Mouse (Mus musculus) CH12.LX (cell line): ENCODE measurements around the gene Ankrd11. TPM values are rescaled to one million over a fixed set of nuclear protein-coding genes. Genes with fewer than 3 reads are reported as not detected.

Source experiments
- DNase-seq: peaks from one replicate; pipeline ENCODE4 v3.0.0-alpha.2; 2013; ENCODE audit errors: extremely low read depth
- H3K27ac ChIP-seq: 2 replicates; pipeline ENCODE4 v1.5.1; 2012; ENCODE audit warnings: low read depth, mild to moderate bottlenecking, control low read depth, moderate library complexity; ENCODE audit not compliant: insufficient read depth
- H3K27me3 ChIP-seq: replicated peaks from 2 replicates; pipeline ENCODE3; 2012; ENCODE audit warnings: inconsistent platforms
- H3K36me3 ChIP-seq, 2 experiments: replicated peaks in 1 of 2; 2 replicates each; pipeline versions ENCODE3 to v1.6.1; 2012; ENCODE audit warnings: inconsistent platforms in 1 of 2, low read length in 1 of 2, mild to moderate bottlenecking in 1 of 2, mixed read lengths in 1 of 2, moderate library complexity in 1 of 2; ENCODE audit not compliant: control insufficient read depth in 1 of 2, insufficient read depth in 1 of 2
- H3K4me1 ChIP-seq, 2 experiments: 2 replicates each; pipeline ENCODE4 v1.6.1; 2012; ENCODE audit warnings: inconsistent platforms in 1 of 2, moderate library complexity in 1 of 2; ENCODE audit not compliant: insufficient read depth in 2 of 2, control insufficient read depth in 1 of 2
- H3K4me2 ChIP-seq: 2 replicates; pipeline ENCODE4 v1.6.1; 2012; ENCODE audit warnings: low read depth, mild to moderate bottlenecking, control low read depth; ENCODE audit not compliant: poor library complexity, insufficient read depth, severe bottlenecking
- H3K4me3 ChIP-seq, 3 experiments: fragments of 150-350 bp in 1 of 3; sonication (generic) in 1 of 3; replicated peaks in 1 of 3; 2 replicates each; pipeline versions ENCODE3 to v1.5.1; 2011 to 2012; ENCODE audit warnings: low read depth in 2 of 3, low read length in 2 of 3, mild to moderate bottlenecking in 2 of 3, moderate library complexity in 2 of 3, control low read depth in 1 of 3, improper control_type of control experiment in 1 of 3, inconsistent platforms in 1 of 3, mixed read lengths in 1 of 3; ENCODE audit not compliant: poor library complexity in 1 of 3
- H3K79me2 ChIP-seq: replicated peaks from 2 replicates; pipeline ENCODE4 v1.6.1; 2012; ENCODE audit warnings: mild to moderate bottlenecking, moderate library complexity; ENCODE audit not compliant: control insufficient read depth, poor library complexity, insufficient read depth, severe bottlenecking; ENCODE audit errors: extremely low read depth
- H3K9ac ChIP-seq: 2 replicates; pipeline ENCODE4 v1.6.1; 2012; ENCODE audit warnings: low read depth, mild to moderate bottlenecking, control low read depth, moderate library complexity; ENCODE audit not compliant: insufficient read depth
- H3K9me3 ChIP-seq: replicated peaks from 2 replicates; pipeline ENCODE3; 2012; ENCODE audit warnings: low read length, inconsistent platforms, mixed read lengths
- BHLHE40 ChIP-seq: IDR thresholded peaks from 2 replicates; pipeline ENCODE4 v1.6.1; 2011; ENCODE audit warnings: mild to moderate bottlenecking, low read depth, low read length, improper control_type of control experiment
- CHD1 ChIP-seq: IDR thresholded peaks from 2 replicates; pipeline ENCODE4 v1.6.1; 2012; ENCODE audit warnings: low read depth, low read length, improper control_type of control experiment, inconsistent platforms
- CHD2 ChIP-seq: IDR thresholded peaks from 2 replicates; pipeline ENCODE4 v1.6.1; 2011; ENCODE audit warnings: low read length, improper control_type of control experiment
- CTCF ChIP-seq, 2 experiments: IDR thresholded peaks in 1 of 2; conservative IDR thresholded peaks in 1 of 2; 2 replicates each; pipeline ENCODE4 v1.5.1; 2011 to 2012; ENCODE audit warnings: low read depth in 2 of 2, low read length in 2 of 2, improper control_type of control experiment in 1 of 2, inconsistent platforms in 1 of 2, mild to moderate bottlenecking in 1 of 2, moderate library complexity in 1 of 2
- E2F4 ChIP-seq: IDR thresholded peaks from 2 replicates; pipeline ENCODE4 v1.6.1; 2011; ENCODE audit warnings: low read depth, low read length, improper control_type of control experiment; ENCODE audit not compliant: insufficient replicate concordance
- ELF1 ChIP-seq: IDR thresholded peaks from 2 replicates; pipeline ENCODE4 v1.6.1; 2014; ENCODE audit warnings: low read depth, mild to moderate bottlenecking, inconsistent platforms, low read length, improper control_type of control experiment
- EP300 ChIP-seq: IDR thresholded peaks from 2 replicates; pipeline ENCODE4 v1.6.1; 2011; ENCODE audit warnings: low read length, improper control_type of control experiment
- ETS1 ChIP-seq: conservative IDR thresholded peaks from 2 replicates; pipeline ENCODE4 v1.6.1; 2012; ENCODE audit warnings: low read depth, mild to moderate bottlenecking, inconsistent platforms, low read length, improper control_type of control experiment, moderate library complexity
- GABPA ChIP-seq: IDR thresholded peaks from 2 replicates; pipeline ENCODE4 v1.6.1; 2012; ENCODE audit warnings: low read depth, low read length, improper control_type of control experiment, inconsistent platforms; ENCODE audit not compliant: insufficient replicate concordance
- HCFC1 ChIP-seq: IDR thresholded peaks from 2 replicates; pipeline ENCODE4 v1.6.1; 2012; ENCODE audit warnings: low read depth, mild to moderate bottlenecking, inconsistent platforms, low read length, improper control_type of control experiment
- IRF4 ChIP-seq: IDR thresholded peaks from 2 replicates; pipeline ENCODE4 v1.6.1; 2014; ENCODE audit warnings: low read depth, mild to moderate bottlenecking, inconsistent platforms, low read length, improper control_type of control experiment
- JUN ChIP-seq: IDR thresholded peaks from 2 replicates; pipeline ENCODE4 v1.6.1; 2011; ENCODE audit warnings: low read depth, mild to moderate bottlenecking, low read length, improper control_type of control experiment, moderate library complexity; ENCODE audit not compliant: insufficient read depth
- JUND ChIP-seq: conservative IDR thresholded peaks from 2 replicates; pipeline ENCODE4 v1.6.1; 2011; ENCODE audit warnings: low read depth, low read length, improper control_type of control experiment
- KAT2A ChIP-seq: IDR thresholded peaks from 2 replicates; pipeline ENCODE4 v1.6.1; 2012; ENCODE audit warnings: low read length, improper control_type of control experiment, inconsistent platforms; ENCODE audit not compliant: insufficient replicate concordance
- MAFK ChIP-seq: IDR thresholded peaks from 2 replicates; pipeline ENCODE4 v1.6.1; 2011; ENCODE audit warnings: low read length, improper control_type of control experiment; ENCODE audit not compliant: insufficient replicate concordance
- MAX ChIP-seq: IDR thresholded peaks from 2 replicates; pipeline ENCODE4 v1.6.1; 2011; ENCODE audit warnings: low read length, improper control_type of control experiment
- MAZ ChIP-seq: IDR thresholded peaks from 2 replicates; pipeline ENCODE4 v1.6.1; 2012; ENCODE audit warnings: low read depth, mild to moderate bottlenecking, inconsistent platforms, low read length, improper control_type of control experiment, moderate library complexity
- MEF2A ChIP-seq: IDR thresholded peaks from 2 replicates; pipeline ENCODE4 v1.6.1; 2014; ENCODE audit warnings: low read depth, mild to moderate bottlenecking, inconsistent platforms, low read length, improper control_type of control experiment, borderline replicate concordance
- MXI1 ChIP-seq: IDR thresholded peaks from 2 replicates; pipeline ENCODE4 v1.6.1; 2011; ENCODE audit warnings: mild to moderate bottlenecking, low read depth, low read length, improper control_type of control experiment
- MYC ChIP-seq: IDR thresholded peaks from 2 replicates; pipeline ENCODE4 v1.6.1; 2011; ENCODE audit warnings: low read depth, mild to moderate bottlenecking, improper control_type of control experiment, low read length
- NRF1 ChIP-seq: IDR thresholded peaks from 2 replicates; pipeline ENCODE4 v1.6.1; 2014; ENCODE audit warnings: low read depth, mild to moderate bottlenecking, inconsistent platforms, low read length, improper control_type of control experiment, moderate library complexity
- PAX5 ChIP-seq: IDR thresholded peaks from 2 replicates; pipeline ENCODE4 v1.6.1; 2012; ENCODE audit warnings: low read length, inconsistent platforms, mixed read lengths
- POLR2A ChIP-seq: IDR thresholded peaks from 2 replicates; pipeline ENCODE4 v1.6.1; 2011; ENCODE audit warnings: low read depth, mild to moderate bottlenecking, improper control_type of control experiment, low read length
- POLR2AphosphoS2 ChIP-seq: IDR thresholded peaks from 2 replicates; pipeline ENCODE4 v1.6.1; 2011; ENCODE audit warnings: low read depth, low read length, improper control_type of control experiment
- RAD21 ChIP-seq: IDR thresholded peaks from 2 replicates; pipeline ENCODE4 v1.6.1; 2011; ENCODE audit warnings: low read depth, mild to moderate bottlenecking, low read length, improper control_type of control experiment, moderate library complexity
- RCOR1 ChIP-seq: conservative IDR thresholded peaks from 2 replicates; pipeline ENCODE4 v1.6.1; 2012; ENCODE audit warnings: low read depth, mild to moderate bottlenecking, inconsistent platforms, low read length, improper control_type of control experiment
- SIN3A ChIP-seq: IDR thresholded peaks from 2 replicates; pipeline ENCODE4 v1.6.1; 2012; ENCODE audit warnings: low read length, improper control_type of control experiment, inconsistent platforms
- SMC3 ChIP-seq: IDR thresholded peaks from 2 replicates; pipeline ENCODE4 v1.6.1; 2011; ENCODE audit warnings: low read depth, low read length, improper control_type of control experiment
- TBP ChIP-seq: conservative IDR thresholded peaks from 2 replicates; pipeline ENCODE4 v1.6.1; 2011; ENCODE audit warnings: low read depth, low read length, improper control_type of control experiment
- TCF12 ChIP-seq: IDR thresholded peaks from 2 replicates; pipeline ENCODE4 v1.6.1; 2014; ENCODE audit warnings: low read depth, mild to moderate bottlenecking, inconsistent platforms, low read length, improper control_type of control experiment
- UBTF ChIP-seq: IDR thresholded peaks from 2 replicates; pipeline ENCODE4 v1.6.1; 2012; ENCODE audit warnings: low read depth, mild to moderate bottlenecking, inconsistent platforms, low read length, improper control_type of control experiment, moderate library complexity
- USF1 ChIP-seq: IDR thresholded peaks from 2 replicates; pipeline ENCODE4 v1.6.1; 2014; ENCODE audit warnings: low read depth, mild to moderate bottlenecking, inconsistent platforms, low read length, improper control_type of control experiment
- USF2 ChIP-seq: conservative IDR thresholded peaks from 2 replicates; pipeline ENCODE4 v1.6.1; 2011; ENCODE audit warnings: low read depth, low read length, improper control_type of control experiment
- ZC3H11A ChIP-seq: IDR thresholded peaks from 2 replicates; pipeline ENCODE4 v1.6.1; 2012; ENCODE audit warnings: low read depth, mild to moderate bottlenecking, inconsistent platforms, low read length, improper control_type of control experiment
- ZKSCAN1 ChIP-seq: IDR thresholded peaks from 2 replicates; pipeline ENCODE4 v1.6.1; 2012; ENCODE audit warnings: low read depth, inconsistent platforms, low read length, improper control_type of control experiment, borderline replicate concordance
- ZMIZ1 ChIP-seq: IDR thresholded peaks from 2 replicates; pipeline ENCODE4 v1.6.1; 2012; ENCODE audit warnings: low read depth, mild to moderate bottlenecking, inconsistent platforms, low read length, improper control_type of control experiment
- ZNF384 ChIP-seq: IDR thresholded peaks from 2 replicates; pipeline ENCODE4 v1.6.1; 2012; ENCODE audit warnings: low read depth, low read length, improper control_type of control experiment, inconsistent platforms
- dilution Hi-C: fragments of 300-500 bp; cut with MboI; formaldehyde crosslinking; loops from 2 replicates; pipeline ENCODE4 v1.14.3; 2020; ENCODE audit warnings: low sequenced_read_pairs; ENCODE audit not compliant: extremely low pct_unique_long_range_greater_than_20kb, extremely low pct_ligation_motif_present
- in situ Hi-C: fragments of 300-500 bp; cut with MboI; formaldehyde crosslinking; loops from 3 replicates; pipeline ENCODE4 v1.14.3; 2019; ENCODE audit warnings: low sequenced_read_pairs, low pct_ligation_motif_present, low pct_unique_long_range_greater_than_20kb, mixed read lengths
- polyA plus RNA-seq: library from polyadenylated mRNA; unstranded; fragments of >175 nt; gene quantifications from 2 replicates; pipeline ENCODE4 v1.2.1, GENCODE M21; 2012; ENCODE audit warnings: low read depth; ENCODE audit not compliant: insufficient read length
- total RNA-seq, 2 experiments: library from RNA; depleted of rRNA; stranded (reverse); fragments of 300-350 nt in 1 of 2; fragments of >200 nt in 1 of 2; gene quantifications; 2 replicates each; pipeline ENCODE4 v1.2.3; 2012 to 2014

Gene Ankrd11
- total RNA-seq (2012; rRNA removed) (51.1 and 60.7 TPM in 2 replicates), total RNA-seq (2014; rRNA removed) (37.4 and 37.7 TPM in 2 replicates), polyA plus RNA-seq (74.1 and 74.9 TPM in 2 replicates)

GRCm38 (mm10) chr8:123042158-123042973 lies at the start of gene Ankrd11:
TSS of gene Ankrd11 (minus strand) at chr8:123042277.
- Histone ChIP-seq H3K27me3 (no peaks in the 10 kb centered on the region), H3K9me3 (no peaks in the 10 kb centered on the region), H3K4me1 (peaks cover 6 to 35% of the 10 kb centered on the region in 2 experiments), H3K36me3 (peaks cover 4 to 23% of the 10 kb centered on the region in 2 experiments), H3K27ac (peak within 1 kb of the TSS; percentile 86), H3K9ac (peak within 1 kb of the TSS; percentile 99), H3K4me3 (peak within 1 kb of the TSS; percentile 83 to 99 (median 95)), H3K4me2 (peak within 1 kb of the TSS; percentile 85), H3K79me2 (peaks cover 60% of the 10 kb centered on the region)
- dilution Hi-C loops (no loop called here), in situ Hi-C loops (no loop called here)
- DNase-seq = peak; percentile 99
- TF ChIP-seq USF1 = 0 out of 2 replicates have a peak, but pooled peaks have one; percentile 5
- TF ChIP-seq ZKSCAN1 = peak; percentile 80
- no peak for TF ChIP-seq RCOR1
- TF ChIP-seq POLR2A = peak; percentile 98
- TF ChIP-seq TBP = peak; percentile 76; the same call in 1 of the 2 replicates
- TF ChIP-seq CTCF (conservative IDR thresholded peaks at IDR 0.05 in 1 of 2, IDR thresholded peaks at IDR 0.05 in 1 of 2; ENCODE audit: low read depth in 2 of 2, low read length in 2 of 2) = 0 out of 4 replicates have a peak, but pooled peaks of 1 of the 2 experiments have one; percentile 22
- TF ChIP-seq SIN3A = peak; percentile 99
- peak; percentile 91 for TF ChIP-seq CHD2
- no peak for TF ChIP-seq PAX5
- no peak for TF ChIP-seq MAFK
- peak; percentile 73 for TF ChIP-seq MAZ
- TF ChIP-seq UBTF = peak; percentile 52; the same call in 1 of the 2 replicates
- TF ChIP-seq POLR2AphosphoS2 = peak; percentile 84; the same call in 1 of the 2 replicates
- TF ChIP-seq EP300 = no peak; the same call in 1 of the 2 replicates
- no peak for TF ChIP-seq CHD1
- TF ChIP-seq JUN = no peak
- no peak for TF ChIP-seq USF2
- no peak; the same call in 1 of the 2 replicates for TF ChIP-seq RAD21
- peak; percentile 73; the same call in 1 of the 2 replicates for TF ChIP-seq IRF4
- peak; percentile 72 for TF ChIP-seq GABPA
- peak; percentile 56; the same call in 1 of the 2 replicates for TF ChIP-seq MEF2A
- no peak for TF ChIP-seq JUND
- TF ChIP-seq ZMIZ1 = peak; percentile 16; the same call in 1 of the 2 replicates
- TF ChIP-seq E2F4 = no peak
- TF ChIP-seq ETS1 = peak; percentile 52
- peak; percentile 78 for TF ChIP-seq MAX
- peak; percentile 70; the same call in 1 of the 2 replicates for TF ChIP-seq KAT2A
- TF ChIP-seq MXI1 = peak; percentile 71; the same call in 1 of the 2 replicates
- TF ChIP-seq ZNF384 = 0 out of 2 replicates have a peak, but pooled peaks have one; percentile 3
- peak; percentile 29 for TF ChIP-seq BHLHE40
- TF ChIP-seq NRF1 = peak; percentile 41; the same call in 1 of the 2 replicates
- TF ChIP-seq ELF1 = peak; percentile 94
- TF ChIP-seq HCFC1 = peak; percentile 83
- no peak for TF ChIP-seq ZC3H11A
- peak; percentile 75 for TF ChIP-seq TCF12
- peak; percentile 68; the same call in 1 of the 2 replicates for TF ChIP-seq MYC
- TF ChIP-seq SMC3 = no peak
